Mouse (Mus musculus): ENCODE results near the gene Kcnj16. TPM values are rescaled to one million over a fixed set of nuclear protein-coding genes. Genes with fewer than 3 reads are reported as not detected.

Gene Kcnj16
- polyA plus RNA-seq, 1 experiment = 189 TPM

DNA sequence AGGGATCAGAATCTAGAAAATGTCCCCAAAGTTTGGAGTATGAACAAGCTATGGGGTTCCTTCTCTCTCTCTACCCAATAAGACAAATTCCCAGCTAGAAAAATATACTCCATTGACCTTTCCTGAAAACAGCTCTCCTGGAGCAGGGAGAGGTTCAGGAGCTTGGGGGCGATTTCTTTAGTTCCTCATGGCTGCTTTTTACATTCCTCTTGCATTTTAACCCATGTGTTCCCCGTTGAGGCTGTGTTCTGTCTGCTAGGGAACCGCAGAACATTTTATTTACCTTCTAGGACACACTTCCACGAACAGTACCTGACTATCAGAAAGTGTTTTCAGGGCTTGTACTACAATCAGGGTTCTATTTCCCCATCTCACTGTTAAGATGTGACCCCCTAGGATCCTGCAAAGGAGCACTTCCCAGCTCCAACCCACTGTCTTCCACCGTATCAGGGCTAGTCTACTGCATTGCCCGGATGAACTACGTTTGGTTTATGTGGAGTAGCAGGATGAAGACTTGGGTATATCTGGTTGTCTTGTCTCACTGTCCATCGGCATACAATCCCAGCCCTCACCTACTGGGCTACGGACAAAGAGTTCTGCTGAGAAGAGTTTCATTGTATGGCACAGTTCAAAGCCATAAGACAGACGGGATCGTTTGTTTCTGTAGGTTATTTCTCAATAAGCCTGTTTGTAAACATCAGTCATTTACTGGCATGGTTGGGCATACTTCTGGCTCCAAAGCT is 643 bp upstream of the Kcnj16 start:
- DNase-seq = peak; percentile 35
- Histone ChIP-seq H3K4me1 (ENCODE audit: control insufficient read depth, insufficient read depth, low read length) (peaks cover 17% of the 10 kb centered on the region; the same call in 1 of the 2 replicates), H3K27me3 (replicated peaks; ENCODE audit: control insufficient read depth, insufficient read depth, low read length) (no peaks in the 10 kb centered on the region), H3K4me3 (ENCODE audit: insufficient read depth, low read depth, low read length) (0 out of 2 replicates have a peak overlapping the region, but pooled peaks have one; percentile 0), H3K27ac (ENCODE audit: insufficient read depth, low read depth, low read length) (peak overlapping the region; percentile 97), H3K36me3 (ENCODE audit: control insufficient read depth, insufficient read depth, low read length) (no peaks in the 10 kb centered on the region)
- TF ChIP-seq POLR2A (IDR thresholded peaks at IDR 0.05; ENCODE audit: low read depth, low read length) (no peak), CTCF (conservative IDR thresholded peaks at IDR 0.05; ENCODE audit: insufficient read depth, insufficient read length, low read depth, low read length) (no peak)
- whole genome bisulfite sequencing = 37% methylated on average over 11 of the region's 11 CpGs

- H3K36me3 ChIP-seq (ENCODE audit: control insufficient read depth, insufficient read depth, low read length) = peaks cover 2% of the 10 kb centered on the region; the same call in 1 of the 2 replicates
- DNase-seq = peak; percentile 58
- peaks cover 13% of the 10 kb centered on the region; the same call in 1 of the 2 replicates for H3K4me1 ChIP-seq (ENCODE audit: control insufficient read depth, insufficient read depth, low read length)
- no peaks in the 10 kb centered on the region for H3K27me3 ChIP-seq (replicated peaks; ENCODE audit: control insufficient read depth, insufficient read depth, low read length)
- TF ChIP-seq CTCF (conservative IDR thresholded peaks at IDR 0.05; ENCODE audit: insufficient read depth, insufficient read length, low read depth, low read length) (no peak), POLR2A (IDR thresholded peaks at IDR 0.05; ENCODE audit: low read depth, low read length) (no peak)
- peak overlapping the region; percentile 78 for H3K27ac ChIP-seq (ENCODE audit: insufficient read depth, low read depth, low read length)
- peak overlapping the region; percentile 14; the same call in 1 of the 2 replicates for H3K4me3 ChIP-seq (ENCODE audit: insufficient read depth, low read depth, low read length)
Measured at GRCm38 (mm10) chr11:110968901-110969300, 1.1 kb downstream of the Kcnj16 start.

- peak; percentile 67 for DNase-seq
- H3K27me3 ChIP-seq (replicated peaks; ENCODE audit: control insufficient read depth, insufficient read depth, low read length) = no peaks in the 10 kb centered on the region
- no peak overlapping the region for H3K4me3 ChIP-seq (ENCODE audit: insufficient read depth, low read depth, low read length)
- no peak for TF ChIP-seq CTCF (conservative IDR thresholded peaks at IDR 0.05; ENCODE audit: insufficient read depth, insufficient read length, low read depth, low read length)
- no peak for TF ChIP-seq POLR2A (IDR thresholded peaks at IDR 0.05; ENCODE audit: low read depth, low read length)
- peak overlapping the region; percentile 53 for H3K27ac ChIP-seq (ENCODE audit: insufficient read depth, low read depth, low read length)
- H3K36me3 ChIP-seq (ENCODE audit: control insufficient read depth, insufficient read depth, low read length) = no peaks in the 10 kb centered on the region; the same call in 1 of the 2 replicates
- 26% methylated on average over 1 of the region's 1 CpGs for WGBS
- H3K4me1 ChIP-seq (ENCODE audit: control insufficient read depth, insufficient read depth, low read length) = peaks cover 12% of the 10 kb centered on the region
Measured at GRCm38 (mm10) chr11:110985508-110985907, 17.7 kb downstream of the Kcnj16 start.

- peak overlapping the region; percentile 80 for H3K27ac ChIP-seq (ENCODE audit: insufficient read depth, low read depth, low read length)
- DNase-seq = peak; percentile 83
- WGBS = 25% methylated on average over 3 of the region's 3 CpGs
- H3K27me3 ChIP-seq (replicated peaks; ENCODE audit: control insufficient read depth, insufficient read depth, low read length) = no peaks in the 10 kb centered on the region
- TF ChIP-seq POLR2A (IDR thresholded peaks at IDR 0.05; ENCODE audit: low read depth, low read length) (no peak), CTCF (conservative IDR thresholded peaks at IDR 0.05; ENCODE audit: insufficient read depth, insufficient read length, low read depth, low read length) (no peak)
- H3K4me1 ChIP-seq (ENCODE audit: control insufficient read depth, insufficient read depth, low read length) = peaks cover 12% of the 10 kb centered on the region
- peaks cover 1% of the 10 kb centered on the region; the same call in 1 of the 2 replicates for H3K36me3 ChIP-seq (ENCODE audit: control insufficient read depth, insufficient read depth, low read length)
- H3K4me3 ChIP-seq (ENCODE audit: insufficient read depth, low read depth, low read length) = no peak overlapping the region
Measured at GRCm38 (mm10) chr11:110985949-110986348, 18.1 kb downstream of the Kcnj16 start.

GRCm38 (mm10) chr11:110993616-110994015 is 25.8 kb downstream of the Kcnj16 start:
- 37% methylated on average over 4 of the region's 4 CpGs for WGBS
- Histone ChIP-seq H3K27ac (ENCODE audit: insufficient read depth, low read depth, low read length) (0 out of 2 replicates have a peak overlapping the region, but pooled peaks have one; percentile 6), H3K27me3 (replicated peaks; ENCODE audit: control insufficient read depth, insufficient read depth, low read length) (no peaks in the 10 kb centered on the region), H3K36me3 (ENCODE audit: control insufficient read depth, insufficient read depth, low read length) (peaks cover 4% of the 10 kb centered on the region; the same call in 1 of the 2 replicates), H3K4me3 (ENCODE audit: insufficient read depth, low read depth, low read length) (no peak overlapping the region), H3K4me1 (ENCODE audit: control insufficient read depth, insufficient read depth, low read length) (no peaks in the 10 kb centered on the region; the same call in 1 of the 2 replicates)
- peak; percentile 27 for DNase-seq
- no peak for TF ChIP-seq CTCF (conservative IDR thresholded peaks at IDR 0.05; ENCODE audit: insufficient read depth, insufficient read length, low read depth, low read length)
- no peak for TF ChIP-seq POLR2A (IDR thresholded peaks at IDR 0.05; ENCODE audit: low read depth, low read length)

DNA sequence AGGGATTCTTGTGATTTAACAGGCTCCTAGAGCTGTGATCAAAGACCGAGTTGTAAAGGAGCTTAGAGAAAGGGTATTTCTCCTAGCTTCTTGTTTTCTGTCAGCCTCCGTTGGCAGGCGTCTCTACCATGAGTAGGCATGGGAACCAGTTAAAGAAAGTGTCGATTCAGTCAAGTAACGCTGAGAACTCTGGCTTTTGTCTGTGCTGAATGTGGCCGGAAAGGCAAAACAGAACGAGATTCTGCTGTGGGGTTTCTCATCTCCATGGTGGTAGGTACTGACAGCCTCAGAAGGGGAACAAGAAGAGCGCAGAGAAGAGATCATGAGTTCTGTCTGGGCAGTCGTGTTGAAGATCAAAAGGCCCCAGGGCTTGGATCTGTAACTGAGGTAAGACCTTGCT is 29.4 kb downstream of the Kcnj16 start:
- no peaks in the 10 kb centered on the region; the same call in 1 of the 2 replicates for H3K4me1 ChIP-seq (ENCODE audit: control insufficient read depth, insufficient read depth, low read length)
- 78% methylated on average over 9 of the region's 9 CpGs for WGBS
- no peak for DNase-seq
- H3K27ac ChIP-seq (ENCODE audit: insufficient read depth, low read depth, low read length) = no peak overlapping the region
- no peaks in the 10 kb centered on the region for H3K27me3 ChIP-seq (replicated peaks; ENCODE audit: control insufficient read depth, insufficient read depth, low read length)
- no peak overlapping the region for H3K4me3 ChIP-seq (ENCODE audit: insufficient read depth, low read depth, low read length)
- no peak for TF ChIP-seq CTCF (conservative IDR thresholded peaks at IDR 0.05; ENCODE audit: insufficient read depth, insufficient read length, low read depth, low read length)
- TF ChIP-seq POLR2A (IDR thresholded peaks at IDR 0.05; ENCODE audit: low read depth, low read length) = no peak
- peaks cover 1% of the 10 kb centered on the region; the same call in 1 of the 2 replicates for H3K36me3 ChIP-seq (ENCODE audit: control insufficient read depth, insufficient read depth, low read length)

DNA sequence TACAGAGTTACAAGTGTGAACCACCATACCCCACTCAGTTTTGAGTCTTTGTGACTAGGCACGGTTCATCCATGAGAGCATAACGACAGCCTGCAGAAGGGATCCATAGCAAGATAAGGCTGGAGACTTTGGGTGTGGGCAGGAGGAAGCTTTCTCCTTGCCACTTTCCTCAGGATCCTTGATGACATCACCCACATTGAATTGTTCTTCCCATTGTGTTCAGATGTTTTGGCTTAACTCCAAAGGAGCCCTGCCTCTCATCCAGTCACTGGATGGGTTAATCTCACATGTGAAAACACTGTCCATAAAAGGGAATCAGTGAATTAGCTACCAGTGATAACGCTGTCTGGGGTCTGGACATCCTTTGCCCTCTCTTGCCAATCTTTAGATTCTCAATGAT is 37.3 kb downstream of the Kcnj16 start:
- no peak for DNase-seq
- H3K36me3 ChIP-seq (ENCODE audit: control insufficient read depth, insufficient read depth, low read length) = peaks cover 1% of the 10 kb centered on the region; the same call in 1 of the 2 replicates
- no peak overlapping the region for H3K4me3 ChIP-seq (ENCODE audit: insufficient read depth, low read depth, low read length)
- no peak for TF ChIP-seq CTCF (conservative IDR thresholded peaks at IDR 0.05; ENCODE audit: insufficient read depth, insufficient read length, low read depth, low read length)
- TF ChIP-seq POLR2A (IDR thresholded peaks at IDR 0.05; ENCODE audit: low read depth, low read length) = no peak
- WGBS = 68% methylated on average over 3 of the region's 3 CpGs
- no peaks in the 10 kb centered on the region for H3K27me3 ChIP-seq (replicated peaks; ENCODE audit: control insufficient read depth, insufficient read depth, low read length)
- no peaks in the 10 kb centered on the region for H3K4me1 ChIP-seq (ENCODE audit: control insufficient read depth, insufficient read depth, low read length)
- H3K27ac ChIP-seq (ENCODE audit: insufficient read depth, low read depth, low read length) = no peak overlapping the region
